Mouse (Mus musculus) urinary bladder, postnatal 0 days (tissue): ENCODE results near the gene Nelfa. TPM values are rescaled to one million over a fixed set of nuclear protein-coding genes. Genes with fewer than 3 reads are reported as not detected.

ENCODE experiments used
- microRNA-seq: library from miRNA; unstranded; fragments of <30 nt; microRNA quantifications from one replicate; pipeline ENCODE4, GENCODE M21; 2016
- polyA plus RNA-seq: library from polyadenylated mRNA; unstranded; fragments of >200 nt; fragmentation: Nextera tagmentation; extraction: Ambion mirVana; gene quantifications from 2 replicates; pipeline ENCODE4 v1.2.1, GENCODE M21; 2015

The Nelfa gene
- polyA plus RNA-seq = 21.1 and 22.2 TPM in 2 replicates

DNA sequence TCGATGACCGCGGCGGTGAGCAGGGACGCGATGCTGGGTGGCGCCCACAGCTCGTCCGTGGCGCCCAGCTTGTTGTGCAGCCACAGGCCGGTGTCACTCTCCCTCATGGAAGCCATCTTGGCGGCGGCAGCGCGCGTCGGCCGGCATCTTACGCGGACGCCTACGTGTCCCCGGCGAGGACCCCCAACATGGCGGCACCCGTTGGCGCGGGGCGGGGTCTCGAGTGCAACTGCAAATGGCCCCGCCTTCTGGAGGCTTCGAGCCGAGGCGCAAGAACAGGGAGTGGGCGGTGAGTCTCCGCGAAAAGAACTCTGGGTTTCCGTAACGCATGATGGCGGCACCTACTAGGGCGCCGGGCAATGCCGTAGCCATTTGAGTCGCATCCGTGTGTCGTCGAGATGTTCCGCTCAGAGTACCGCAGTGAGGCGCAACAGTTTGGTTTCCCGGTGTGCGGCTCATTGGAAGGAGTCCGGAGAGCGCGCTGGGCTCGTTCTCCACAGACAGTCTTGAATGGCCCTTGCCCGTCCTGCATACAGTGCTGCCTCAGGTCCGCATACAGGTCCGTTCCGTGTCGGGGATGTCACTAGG is at the start of gene Nelfa:
Nelfa (minus strand) TSS at position 294 of the 588 bp plus-strand sequence.

DNA sequence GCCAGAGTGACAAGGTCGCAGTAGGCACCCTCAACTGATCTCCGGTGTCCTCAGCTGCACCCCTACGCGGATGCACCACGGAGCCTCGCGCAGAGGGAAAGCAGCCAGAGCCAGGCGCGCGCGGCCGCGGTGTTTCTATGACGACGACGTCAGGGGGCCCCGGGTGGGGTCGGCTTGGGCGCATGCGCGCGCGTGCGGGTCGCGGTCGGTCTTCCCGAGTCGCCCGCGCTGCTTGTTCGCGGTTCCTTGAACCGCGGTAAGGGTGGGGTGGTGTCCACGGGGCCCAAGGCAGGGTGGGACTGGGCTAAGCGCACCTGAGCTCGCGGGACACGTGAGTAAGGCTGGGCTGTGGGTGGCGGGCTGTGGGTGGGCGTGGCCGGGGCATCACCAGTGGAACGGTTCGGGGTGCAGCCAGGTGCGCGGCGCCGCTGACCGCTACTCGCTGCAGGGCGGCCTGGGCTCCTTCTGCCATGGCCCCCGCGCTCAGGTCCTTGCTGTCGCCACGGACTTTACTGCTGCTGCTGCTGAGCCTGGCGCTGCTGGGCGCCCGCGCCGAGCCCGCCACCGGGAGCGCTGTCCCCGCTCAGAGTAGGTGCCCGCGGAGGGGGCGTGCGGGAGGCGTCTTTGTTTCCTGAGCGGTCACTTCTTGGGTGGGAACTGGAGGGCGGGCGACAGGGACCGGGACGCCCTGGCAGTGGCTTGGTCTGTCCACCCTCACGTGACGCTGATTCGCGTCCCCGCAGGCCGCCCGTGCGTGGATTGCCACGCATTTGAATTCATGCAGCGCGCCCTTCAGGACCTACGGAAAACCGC is 47.3 kb upstream of the Nelfa start, which contains the start of gene Gm1673:
Gm1673 (plus strand) TSS at position 125 of the 813 bp plus-strand sequence.

Small RNA genes lying within 50 kb of the gene (microRNA-seq; reads per million reads assigned to microRNA genes)
- gene Mir7024 = not detected

Other genes with a start within 250 kb of the Nelfa start
- gene Fgfr3, start 214.7 kb downstream of the Nelfa start, polyA plus RNA-seq = 11.4 and 12.1 TPM in 2 replicates
- gene Letm1, start 153.6 kb downstream of the Nelfa start, polyA plus RNA-seq = 32.8 and 35.0 TPM in 2 replicates
- gene Nsd2, start 115.7 kb downstream of the Nelfa start, polyA plus RNA-seq = 9.3 and 16.5 TPM in 2 replicates
- 20.2 and 22.3 TPM in 2 replicates for gene Gm1673, start 47.0 kb upstream of the Nelfa start, polyA plus RNA-seq
- gene Nat8l, start 59.6 kb upstream of the Nelfa start, polyA plus RNA-seq = 0.05 and 0.08 TPM in 2 replicates
- gene Poln, start 233.0 kb upstream of the Nelfa start, polyA plus RNA-seq = 0.28 and 0.30 TPM in 2 replicates
- 10.1 and 12.9 TPM in 2 replicates for gene Haus3, start 233.1 kb upstream of the Nelfa start, polyA plus RNA-seq